Mouse (Mus musculus): ENCODE measurements around the gene Hdac7.

Gene Hdac7

DNA sequence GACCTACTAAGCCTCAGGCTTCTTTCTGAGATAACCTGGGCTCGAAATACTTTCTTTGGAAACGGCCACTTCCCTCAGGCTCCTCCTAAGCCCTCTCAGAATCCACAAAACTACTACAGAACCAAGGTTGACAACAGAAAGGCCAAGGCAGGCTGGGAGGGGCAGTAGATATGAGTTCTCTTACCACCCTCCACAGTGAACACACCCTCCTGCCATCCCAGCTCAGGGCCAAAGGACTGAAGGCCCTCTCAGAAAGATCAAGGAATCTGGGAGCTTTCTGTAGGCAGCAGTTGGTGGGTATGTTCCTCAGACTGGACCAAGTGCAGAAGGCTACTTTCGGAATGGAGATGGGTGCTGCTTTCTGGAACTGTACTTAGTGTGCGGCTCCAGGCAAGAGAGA is 29.0 kb downstream of the Hdac7 start:
- no peak for DNase-seq (ENCODE audit: low read depth, low spot score)

DNA sequence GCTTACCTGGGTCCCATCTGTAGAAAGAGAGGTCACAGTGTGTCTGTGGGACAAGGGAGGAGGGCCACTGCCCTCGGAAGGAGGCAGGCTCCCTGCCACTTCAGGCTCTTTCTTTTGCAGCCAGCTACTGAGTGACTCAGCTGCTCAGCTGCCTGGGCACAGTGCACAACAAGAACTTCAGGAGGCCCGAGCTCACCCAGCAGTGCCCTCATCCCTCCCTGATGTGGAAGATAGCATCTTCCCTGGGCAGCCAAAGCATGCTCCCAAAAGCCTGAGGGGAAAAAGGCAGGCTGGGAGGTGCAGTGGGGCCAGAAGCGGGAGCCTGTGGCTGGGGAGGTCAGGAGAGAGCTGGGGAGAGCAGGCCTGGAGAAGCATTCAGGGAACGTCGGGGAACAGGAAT is 29.6 kb downstream of the Hdac7 start:
- no peak for DNase-seq (ENCODE audit: low read depth, low spot score)

DNA sequence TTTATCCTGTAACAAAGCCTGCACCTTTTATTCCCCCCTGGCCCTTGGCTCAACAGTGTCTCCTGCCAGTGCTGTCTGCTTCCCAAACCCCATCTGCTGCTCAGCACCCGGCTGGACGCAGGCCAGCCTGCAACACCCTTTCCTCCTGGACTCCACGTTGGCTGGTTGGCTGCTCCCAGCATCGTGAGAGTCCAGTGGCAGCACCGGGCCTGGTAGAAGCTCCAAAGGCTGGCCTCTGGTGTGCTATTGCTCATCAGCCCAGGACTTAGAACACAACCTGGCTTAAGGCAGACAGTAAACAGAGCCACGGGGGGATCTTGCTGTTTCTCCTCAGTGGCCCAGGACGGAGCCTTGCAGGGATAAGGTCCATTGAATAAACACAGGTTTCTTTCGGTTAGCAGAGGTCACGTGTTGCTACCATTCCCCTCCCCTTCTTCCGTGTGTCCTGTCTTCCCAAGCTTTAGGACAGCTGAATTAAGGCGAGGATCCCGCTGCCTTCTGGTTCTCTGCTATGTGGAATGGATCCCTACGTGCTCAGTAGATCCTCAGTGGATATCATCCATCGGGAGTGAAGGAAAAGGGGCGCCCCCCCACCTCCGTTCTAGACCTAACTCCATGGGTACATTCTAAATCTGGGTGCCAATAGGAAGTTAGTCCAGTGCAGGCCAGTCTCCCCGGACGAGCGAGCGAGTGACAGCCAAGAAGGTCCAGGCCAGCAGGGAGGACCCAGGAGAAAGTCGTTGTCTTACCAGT is 30.7 kb downstream of the Hdac7 start:
- no peak for DNase-seq (ENCODE audit: low read depth, low spot score)

DNA sequence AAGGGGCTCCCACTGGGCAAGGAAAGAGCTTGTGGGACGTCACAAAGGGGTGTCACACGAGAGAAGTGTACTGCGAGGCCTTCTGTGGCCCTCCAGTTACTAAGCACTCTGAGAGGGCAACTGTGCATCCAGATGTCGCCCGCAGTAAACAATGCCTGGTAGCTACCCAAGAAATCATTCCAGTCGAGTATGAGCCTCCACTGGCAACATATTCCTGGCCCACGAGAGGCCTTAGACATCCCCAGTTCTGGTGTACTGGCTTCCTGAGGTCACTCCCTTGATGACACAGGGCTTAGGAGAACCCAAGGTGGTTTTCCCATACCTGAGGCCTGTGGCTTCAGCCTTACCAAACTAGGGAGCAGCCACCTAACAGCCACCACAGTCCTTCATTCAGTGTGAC is 31.4 kb downstream of the Hdac7 start:
- DNase-seq (ENCODE audit: low read depth, low spot score): no peak

DNA sequence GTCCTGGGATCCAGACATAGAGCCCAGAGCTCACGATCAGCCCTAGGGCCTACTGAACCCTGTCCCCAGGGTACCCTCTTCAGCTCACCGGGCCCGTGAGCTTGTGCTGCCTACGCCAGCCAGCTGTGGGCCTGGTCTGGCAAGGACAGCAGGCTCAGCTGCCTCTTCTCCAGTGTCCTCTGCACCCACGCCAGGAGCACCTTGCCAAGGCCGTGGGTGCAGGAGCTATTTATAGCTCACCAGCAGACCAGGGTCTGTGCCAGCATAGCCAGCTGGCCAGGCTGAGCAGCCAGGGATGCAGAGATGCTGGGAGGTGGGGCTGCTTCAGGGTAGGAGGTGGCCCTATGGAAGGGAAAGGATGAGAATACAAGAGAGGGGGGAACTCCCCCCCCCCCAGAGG is 32.2 kb downstream of the Hdac7 start:
- no peak for DNase-seq (ENCODE audit: low read depth, low spot score)

DNA sequence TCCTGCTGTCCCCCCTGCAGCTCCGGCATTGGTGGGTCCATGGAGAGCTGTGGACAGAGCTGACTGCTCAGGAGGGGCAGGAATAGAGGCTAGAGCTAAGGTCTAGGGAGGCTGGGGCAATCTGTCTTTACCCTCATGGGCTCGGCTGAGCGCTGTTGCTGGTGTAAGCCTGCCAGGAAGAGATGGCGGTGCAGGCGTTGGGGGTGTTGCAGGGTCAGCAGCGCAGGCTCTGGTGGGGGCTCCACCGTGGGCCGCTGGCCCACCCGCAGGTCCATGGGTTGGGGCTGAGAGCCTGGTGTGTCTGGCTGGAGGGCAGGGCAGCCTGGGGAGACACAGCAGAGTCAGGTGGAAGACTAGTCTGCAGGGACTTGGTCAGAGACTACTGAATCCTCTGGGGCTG is 33.0 kb downstream of the Hdac7 start:
- DNase-seq (ENCODE audit: low read depth, low spot score): no peak

DNA sequence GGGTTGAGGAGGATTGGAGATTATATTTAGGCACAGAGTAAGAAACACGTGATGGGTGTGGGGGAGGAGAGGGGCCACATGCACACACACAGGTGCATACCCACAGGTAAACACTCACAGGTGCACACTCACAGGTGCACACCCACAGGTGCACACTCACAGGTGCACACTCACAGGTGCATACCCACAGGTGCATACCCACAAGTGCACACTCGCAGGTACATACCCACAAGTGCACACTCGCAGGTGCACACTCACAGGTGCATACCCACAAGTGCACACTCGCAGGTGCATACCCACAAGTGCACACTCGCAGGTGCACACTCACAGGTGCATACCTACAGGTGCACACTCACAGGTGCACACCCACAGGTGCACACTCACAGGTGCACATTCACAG is 33.9 kb downstream of the Hdac7 start:
- no peak for DNase-seq (ENCODE audit: low read depth, low spot score)

DNA sequence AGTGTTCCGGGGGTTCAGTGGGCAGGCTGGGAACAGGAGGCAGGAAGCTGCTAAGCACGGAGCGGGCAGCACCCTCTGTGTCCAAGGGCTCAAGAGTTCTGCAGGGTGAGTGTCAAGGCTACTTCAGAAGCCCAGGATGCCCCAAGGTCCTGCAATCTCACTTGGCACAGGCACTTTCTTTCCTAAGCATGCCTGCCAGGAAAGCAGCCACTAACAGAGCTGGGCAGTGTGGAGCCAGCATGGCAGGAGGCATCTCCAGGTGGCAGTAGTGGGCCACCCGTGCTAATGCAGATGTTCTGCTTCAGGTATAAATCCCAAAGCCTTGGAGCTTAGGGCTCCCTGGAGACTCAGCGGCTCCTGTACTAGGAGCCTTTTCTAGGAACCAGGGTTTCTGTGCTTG is 34.4 kb downstream of the Hdac7 start:
- DNase-seq (ENCODE audit: low read depth, low spot score): no peak

DNA sequence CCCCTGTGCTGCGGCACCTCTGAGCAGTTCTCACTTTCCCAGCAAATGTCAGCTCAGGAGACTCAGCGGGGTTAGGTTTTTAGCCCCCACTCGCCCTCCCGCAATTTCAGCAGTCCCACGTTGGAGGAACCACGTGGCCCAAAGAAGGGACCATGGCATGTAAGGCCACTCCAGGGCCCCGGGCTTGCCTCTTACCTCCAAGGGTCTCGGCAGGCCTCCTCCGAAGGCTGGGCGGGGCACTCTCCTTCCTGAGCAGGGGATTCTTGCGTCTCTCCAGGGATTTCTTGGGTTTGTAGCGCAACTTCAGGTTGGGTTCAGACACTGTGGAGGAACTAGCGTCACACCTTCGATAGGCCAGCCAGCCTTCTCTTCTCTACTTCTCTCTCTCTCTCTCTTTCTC is 35.1 kb downstream of the Hdac7 start:
- no peak for DNase-seq (ENCODE audit: low read depth, low spot score)

DNA sequence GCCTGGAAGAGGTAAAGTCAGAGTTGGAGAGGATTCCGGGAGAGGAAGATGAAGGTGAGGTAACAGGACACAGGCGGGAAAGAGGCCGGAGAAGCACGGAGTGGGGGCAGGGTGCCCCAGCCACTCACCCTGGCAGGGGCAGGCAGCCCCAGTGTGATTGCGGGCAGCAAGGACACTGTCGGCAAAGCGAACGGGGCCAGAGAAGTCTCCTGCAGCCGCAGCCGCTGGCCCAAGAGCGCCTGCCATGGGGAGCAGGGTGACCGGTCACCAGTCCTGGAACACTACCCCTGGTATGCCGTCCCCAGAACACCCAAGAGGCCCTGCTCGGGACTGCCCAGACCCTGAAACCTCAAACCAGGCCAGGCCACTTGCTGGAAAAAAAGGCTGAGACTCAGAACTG is 35.8 kb downstream of the Hdac7 start:
- DNase-seq (ENCODE audit: low read depth, low spot score): no peak

DNA sequence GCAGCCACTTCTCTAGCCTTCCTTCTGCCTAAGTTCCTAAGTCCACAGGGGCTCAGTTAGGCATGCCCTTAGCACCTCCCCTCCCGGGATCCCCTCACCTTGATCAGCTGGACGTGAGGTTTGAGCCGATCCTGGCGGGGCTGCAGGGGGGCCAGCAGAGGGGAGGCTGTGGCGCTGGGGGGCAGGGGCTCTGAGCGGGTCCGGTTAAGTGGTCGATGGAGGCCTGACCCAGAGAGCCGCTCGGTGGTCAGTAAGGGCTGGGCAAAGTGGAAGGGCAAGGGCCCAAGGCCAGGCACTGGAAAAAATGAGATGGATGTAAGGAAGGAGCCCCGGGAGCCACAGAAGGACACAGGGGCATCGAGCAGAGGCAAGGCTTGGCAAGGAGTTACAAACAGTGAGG is 36.4 kb downstream of the Hdac7 start:
- DNase-seq (ENCODE audit: low read depth, low spot score): no peak

DNA sequence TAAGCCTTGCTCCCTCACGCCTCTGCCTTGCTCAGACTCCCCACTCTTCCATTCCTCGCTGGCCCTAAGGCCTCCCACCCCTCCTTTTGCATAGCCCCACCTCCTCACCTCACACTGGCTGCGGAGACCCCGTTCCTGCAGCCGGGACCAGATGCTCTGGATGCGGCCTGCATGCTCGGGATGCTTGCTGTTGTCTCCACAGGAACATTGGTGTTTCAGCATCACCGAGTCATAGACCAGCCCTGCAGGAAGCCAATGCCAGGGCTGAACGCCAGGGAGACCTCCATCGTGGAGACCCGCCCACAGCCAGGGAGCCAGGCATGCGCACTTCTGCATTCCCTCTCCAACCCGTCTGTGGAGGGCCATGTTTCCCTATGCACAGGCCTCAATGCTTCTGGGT is 41.7 kb downstream of the Hdac7 start:
- DNase-seq (ENCODE audit: low read depth, low spot score): no peak

DNA sequence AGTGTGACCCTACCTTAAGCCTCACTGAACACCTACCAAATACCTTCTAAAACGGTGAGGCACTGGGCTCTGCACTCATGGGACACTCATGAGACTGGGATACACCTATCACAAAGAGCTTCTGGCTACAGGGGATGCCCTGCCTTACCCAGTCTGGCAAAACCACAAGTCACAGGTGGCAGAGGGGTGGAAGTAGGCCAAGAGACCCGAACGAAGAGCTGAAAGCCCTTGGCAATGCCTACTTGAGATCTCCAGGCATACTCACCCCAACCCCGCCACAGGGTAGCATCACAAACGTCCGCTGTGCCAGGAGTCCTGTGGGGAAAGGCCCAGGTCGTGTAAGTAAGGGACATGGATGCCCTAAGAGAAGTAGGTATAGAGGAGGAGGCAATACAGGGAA is 42.5 kb downstream of the Hdac7 start:
- DNase-seq (ENCODE audit: low read depth, low spot score): no peak

DNA sequence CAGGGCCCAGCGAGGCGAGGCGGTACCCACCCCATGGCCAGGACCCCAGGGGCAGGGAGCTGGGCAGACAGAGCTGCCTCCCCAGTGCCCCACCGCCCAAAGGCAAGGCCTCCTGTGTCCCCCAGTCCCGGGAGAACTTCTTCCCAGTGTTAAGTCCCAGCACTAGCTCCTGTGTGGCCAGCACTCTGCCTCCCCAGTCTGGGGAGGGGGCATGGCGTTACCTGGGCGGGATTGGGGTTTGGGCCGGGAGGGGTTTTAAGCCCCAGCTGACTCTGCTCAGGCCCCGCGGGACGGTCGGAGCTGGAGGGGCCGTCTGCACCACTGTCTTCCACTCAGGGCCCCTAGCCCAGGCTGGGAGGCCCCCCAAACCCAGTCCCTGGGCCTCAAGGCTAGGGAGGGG is 43.4 kb downstream of the Hdac7 start:
- DNase-seq (ENCODE audit: low read depth, low spot score): no peak

DNA sequence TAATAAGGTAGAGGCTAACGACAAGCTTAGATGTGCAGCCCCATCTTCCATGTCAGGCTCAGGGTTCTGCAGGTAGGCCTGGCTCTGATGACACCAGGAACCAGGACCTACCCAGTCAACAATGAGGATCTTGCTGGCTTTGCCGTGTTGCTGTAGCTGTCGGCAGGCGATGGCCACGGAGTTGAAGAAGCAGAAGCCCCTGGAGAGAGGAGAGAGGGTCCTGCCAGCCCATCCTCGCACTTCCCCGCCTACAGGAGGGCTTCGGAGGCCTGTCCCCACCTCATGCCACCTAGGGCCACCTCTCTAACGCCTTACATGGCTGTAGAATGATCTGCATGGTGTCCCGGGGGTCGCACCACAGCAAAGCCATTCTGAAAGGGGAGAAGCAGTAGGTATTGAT is 44.9 kb downstream of the Hdac7 start:
- no peak for DNase-seq (ENCODE audit: low read depth, low spot score)

DNA sequence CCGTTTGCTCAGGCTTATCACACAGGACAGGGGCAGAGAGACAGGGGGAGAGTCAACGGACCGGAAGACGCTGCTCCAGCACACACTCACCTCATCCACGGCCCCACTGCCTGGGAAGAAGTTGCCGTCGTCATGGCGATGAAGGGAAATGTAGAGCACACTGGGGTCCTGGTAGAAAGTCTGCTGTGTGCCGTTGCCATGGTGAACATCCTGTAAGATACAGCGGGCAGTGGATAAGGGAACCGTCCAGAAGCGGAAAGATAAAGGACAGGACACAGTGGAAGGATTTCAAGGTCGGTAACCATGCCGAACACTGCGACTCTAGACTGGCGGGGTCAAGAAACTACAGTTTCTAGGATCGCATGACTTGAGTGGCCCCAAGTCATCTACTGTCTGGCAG is 46.2 kb downstream of the Hdac7 start:
- no peak for DNase-seq (ENCODE audit: low read depth, low spot score)

DNA sequence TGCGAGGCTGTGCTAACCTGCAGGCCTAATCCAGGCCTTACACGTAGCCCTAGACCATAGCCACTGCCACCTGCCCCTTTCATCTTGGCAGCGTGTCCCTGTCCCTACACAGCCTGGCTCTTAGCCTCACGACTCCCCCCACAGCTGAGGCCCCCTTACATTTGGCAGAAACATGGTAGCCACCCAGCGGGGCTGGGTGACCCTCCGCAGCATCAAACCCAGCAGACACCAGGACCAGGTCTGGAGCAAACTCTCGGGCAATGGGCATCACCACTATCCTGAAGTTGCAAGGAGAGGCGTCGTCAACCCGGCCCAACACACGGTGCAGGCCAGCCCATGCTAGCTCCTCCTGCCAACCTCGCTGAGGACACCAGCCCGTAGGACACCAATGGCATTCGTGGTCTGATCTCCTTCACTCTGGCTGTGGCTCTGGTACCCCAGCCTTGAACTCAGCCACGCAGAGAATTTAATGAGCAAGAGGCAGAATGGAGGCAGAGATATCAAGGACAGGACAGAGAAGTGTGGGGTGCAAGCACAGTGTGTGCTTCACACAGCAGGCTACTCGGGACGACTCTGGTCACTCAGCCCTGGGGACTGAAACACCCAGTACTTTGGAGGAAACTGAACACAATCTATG is 47.5 kb downstream of the Hdac7 start:
- DNase-seq (ENCODE audit: low read depth, low spot score): no peak

DNA sequence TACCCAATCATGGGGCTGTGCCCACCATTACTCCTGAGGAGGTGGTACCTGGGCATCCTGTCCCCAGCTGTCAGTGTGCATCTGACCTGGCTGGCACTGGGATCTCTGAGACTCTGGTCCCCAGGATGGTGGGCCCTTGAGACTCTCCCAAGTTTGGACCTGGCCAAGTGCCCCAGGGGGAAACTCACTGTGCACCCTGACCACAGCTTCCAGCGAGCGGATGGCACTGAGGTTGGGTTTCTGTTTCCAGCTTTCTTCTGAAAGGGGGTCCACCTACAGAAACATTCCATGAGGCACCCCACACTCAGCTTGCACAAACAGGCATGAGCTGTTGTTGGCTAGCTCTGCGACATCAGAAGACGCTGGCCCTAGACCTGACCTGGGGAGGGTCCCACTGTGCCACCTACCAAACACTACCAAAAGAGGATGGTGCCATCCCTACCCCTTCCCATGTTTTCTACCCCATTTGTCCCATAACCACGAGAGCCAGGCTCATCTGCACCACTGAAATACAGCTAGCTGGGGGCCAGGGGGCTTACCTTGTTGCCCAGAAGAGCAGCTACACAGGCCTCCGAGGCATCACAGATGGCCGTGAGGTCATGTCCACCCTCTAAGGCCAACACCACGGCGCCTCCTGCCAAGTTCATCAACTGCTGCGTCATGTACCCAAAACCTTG is 48.6 kb downstream of the Hdac7 start:
- no peak for DNase-seq (ENCODE audit: low read depth, low spot score)

DNA sequence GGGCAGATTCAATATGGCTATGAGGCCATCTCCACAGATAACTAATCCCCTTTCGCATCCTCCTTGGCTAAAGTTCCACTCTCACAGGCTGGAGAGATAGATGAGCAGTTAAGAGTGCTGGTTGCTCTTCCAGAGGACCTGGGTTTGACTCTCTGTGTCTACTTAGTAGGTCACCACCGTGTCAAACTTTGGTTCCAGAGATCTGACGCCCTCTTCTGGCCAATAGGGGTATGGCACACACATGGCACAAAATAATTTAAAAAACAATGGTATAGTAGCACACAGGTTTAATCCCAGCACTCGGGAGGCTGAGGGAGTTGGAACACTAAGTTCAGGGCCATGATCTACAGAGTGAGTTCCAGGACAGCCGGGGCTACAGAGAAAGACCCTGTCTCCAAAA is 50.0 kb downstream of the Hdac7 start:
- DNase-seq (ENCODE audit: low read depth, low spot score): no peak

DNA sequence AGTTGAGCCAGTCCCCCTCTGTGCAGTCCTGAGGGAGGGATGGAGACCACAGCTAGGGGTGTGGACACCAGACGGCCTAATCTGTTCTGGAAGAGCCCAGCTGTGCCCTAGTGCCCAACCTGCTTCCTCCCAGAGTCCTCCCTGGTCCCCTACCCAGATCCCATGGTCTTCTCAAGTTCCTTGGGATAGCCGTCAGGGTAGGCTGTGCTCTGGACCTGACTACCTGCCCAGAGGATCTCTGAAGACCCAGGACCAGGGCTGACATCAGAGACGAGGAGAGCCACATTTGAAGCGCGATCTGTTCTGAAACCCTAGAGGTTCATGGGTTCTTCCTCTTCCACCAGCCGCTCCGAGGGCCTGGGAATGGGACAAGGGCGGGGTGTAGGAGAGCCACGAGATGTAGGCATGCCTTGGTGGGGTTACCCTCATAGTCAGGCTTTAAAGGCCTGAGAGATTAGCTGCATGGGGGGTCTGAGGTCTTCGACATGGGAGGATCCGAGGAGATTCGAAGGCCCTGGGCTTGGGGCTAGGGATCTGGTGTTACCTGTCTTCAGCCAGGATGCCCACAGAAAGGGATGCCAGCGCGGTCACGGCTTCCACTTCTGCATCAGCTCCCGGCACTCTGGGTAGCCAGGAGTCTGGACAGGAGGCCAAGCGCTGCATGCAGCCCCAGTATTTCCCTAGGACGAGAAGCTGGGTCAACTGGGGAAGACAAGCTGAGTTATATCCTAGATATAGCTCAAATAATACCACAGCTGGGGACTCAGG is 50.7 kb downstream of the Hdac7 start:
- DNase-seq (ENCODE audit: low read depth, low spot score): no peak

DNA sequence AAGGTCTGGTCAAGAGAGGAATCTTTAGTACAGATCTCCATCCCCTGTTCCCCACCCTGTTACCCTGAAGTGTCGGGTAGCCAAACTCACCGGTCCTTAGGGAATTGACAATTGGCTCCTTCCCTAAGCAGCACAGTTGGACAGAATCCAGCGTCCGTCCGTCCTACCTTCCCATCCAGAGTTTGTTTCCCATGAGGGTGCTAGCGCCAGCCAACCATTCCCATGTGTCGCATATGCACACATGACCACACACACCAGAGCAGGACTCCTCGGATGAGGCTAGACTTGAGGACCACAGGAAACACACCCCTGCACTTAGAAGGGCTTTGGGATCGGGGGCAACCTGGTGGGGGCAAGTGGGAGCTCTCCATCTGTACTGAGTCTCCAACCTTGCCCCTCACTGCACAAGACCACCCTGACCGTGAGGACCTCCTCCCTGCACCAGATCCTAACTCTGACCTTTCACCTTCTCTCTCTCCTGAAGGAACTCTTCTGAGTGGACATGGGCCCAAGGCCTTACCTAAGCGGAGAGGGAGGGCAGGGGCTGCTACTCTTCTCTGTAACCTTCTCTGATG is 53.1 kb downstream of the Hdac7 start:
- DNase-seq (ENCODE audit: low read depth, low spot score): no peak

Measured in WW6 (cell line).